Mouse (Mus musculus): ENCODE results near the gene Rhbdd3.

DNA sequence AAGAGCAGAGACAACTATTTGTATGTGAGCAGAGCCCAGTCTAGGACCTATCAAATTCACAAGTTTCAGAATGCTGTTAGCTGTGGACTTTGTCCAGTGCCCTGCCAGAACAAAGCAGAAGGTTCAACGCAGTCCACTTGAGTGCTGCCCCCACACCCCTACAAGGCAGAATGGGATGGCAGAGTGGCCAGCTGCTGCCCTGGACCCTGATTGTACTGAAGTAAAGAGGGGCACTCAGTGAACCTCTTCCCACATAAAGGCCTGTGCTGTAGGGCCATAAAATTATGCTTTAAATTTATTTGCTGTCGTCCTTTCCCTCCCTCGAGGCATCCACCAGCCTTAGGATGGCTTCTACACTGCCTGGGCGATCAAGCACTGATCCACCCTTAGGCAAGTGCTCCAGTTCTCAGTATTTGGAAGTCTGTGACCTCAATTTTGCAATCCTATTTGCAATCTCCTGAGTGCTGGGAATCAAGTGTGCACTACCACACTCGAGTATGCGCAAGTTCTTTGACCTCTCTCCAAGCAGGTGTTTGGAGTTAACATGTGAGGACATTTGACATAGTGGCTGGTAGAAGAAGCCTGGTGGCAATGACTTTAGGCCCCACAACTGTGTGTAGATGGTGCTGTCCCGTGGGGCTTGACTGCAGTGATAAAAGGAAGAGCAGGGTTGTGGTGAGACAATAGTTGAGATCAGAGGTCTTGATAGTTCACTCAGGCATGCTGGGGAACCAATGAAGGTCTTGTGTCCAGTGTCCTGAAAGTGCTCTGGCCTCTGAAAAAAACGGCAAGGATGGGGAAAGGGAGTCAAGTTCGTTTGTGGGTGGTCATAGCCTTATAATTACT, 30.4 kb upstream of the Rhbdd3 start:
- TF ChIP-seq CTCF (IDR thresholded peaks at IDR 0.05; ENCODE audit: insufficient read depth, low read length), result no peak
- no peak for TF ChIP-seq POLR2A (IDR thresholded peaks at IDR 0.05; ENCODE audit: borderline replicate concordance, extremely low read depth, low read depth, low read length)

Data from lung, adult 2 months (tissue).